Mouse (Mus musculus): ENCODE measurements around the gene Serpinf1.
"Not testable (repeated sequence)": the region's sequence is repeated elsewhere in the genome, so short reads cannot be mapped to it uniquely, and the experiment has no call there.

- not testable (repeated sequence) for TF ChIP-seq CTCF (IDR thresholded peaks at IDR 0.05; ENCODE audit: insufficient read depth, low read length); POLR2A (IDR thresholded peaks at IDR 0.05; ENCODE audit: borderline replicate concordance, extremely low read depth, low read depth, low read length)
Observed at GRCm38 (mm10) chr11:75383529-75383928, 39.0 kb downstream of the Serpinf1 start.

Data from lung, adult 2 months (tissue).